Mouse (Mus musculus) hindbrain, postnatal 0 days (tissue): ENCODE results near the gene Rock2. TPM values are rescaled to one million over a fixed set of nuclear protein-coding genes. Genes with fewer than 3 reads are reported as not detected.

ENCODE experiments used
- ATAC-seq: fragments of 200-750 bp; cut with Nextera tagmentation; 2 replicates; pipeline ENCODE4 v1.8.0; 2017; ENCODE audit warnings: mild to moderate bottlenecking, moderate TSS enrichment, moderate library complexity
- DNase-seq: peaks from one replicate; pipeline ENCODE4 v3.0.0-alpha.2; 2015; ENCODE audit warnings: low spot score
- H3K27ac ChIP-seq: fragments of 300-500 bp; sonication (generic); 2 replicates; pipeline ENCODE4 v1.5.1; 2014; ENCODE audit warnings: mild to moderate bottlenecking
- H3K27me3 ChIP-seq: fragments of 300-500 bp; sonication (generic); 2 replicates; pipeline ENCODE4 v1.6.1; 2014; ENCODE audit warnings: low read length, mixed read lengths; ENCODE audit not compliant: insufficient read depth
- H3K36me3 ChIP-seq: fragments of 300-500 bp; sonication (generic); 2 replicates; pipeline ENCODE4 v1.6.1; 2014; ENCODE audit warnings: low read length, mixed read lengths; ENCODE audit not compliant: insufficient read depth
- H3K4me1 ChIP-seq: fragments of 300-500 bp; sonication (generic); 2 replicates; pipeline ENCODE4 v1.6.1; 2014; ENCODE audit warnings: antibody characterized with exemption, low read length, mixed read lengths; ENCODE audit not compliant: insufficient read depth
- H3K4me2 ChIP-seq: fragments of 300-500 bp; sonication (generic); 2 replicates; pipeline ENCODE4 v1.6.1; 2014; ENCODE audit warnings: low read depth, mild to moderate bottlenecking, low read length, moderate library complexity, mixed read lengths
- H3K4me3 ChIP-seq: fragments of 300-500 bp; sonication (generic); 2 replicates; pipeline ENCODE4 v1.5.1; 2014; ENCODE audit warnings: low read length
- H3K9ac ChIP-seq: fragments of 300-500 bp; sonication (generic); replicated peaks from 2 replicates; pipeline ENCODE4 v1.6.1; 2014; ENCODE audit warnings: mild to moderate bottlenecking, low read length, moderate library complexity, mixed read lengths
- H3K9me3 ChIP-seq: fragments of 300-500 bp; sonication (generic); 2 replicates; pipeline ENCODE4 v1.6.1; 2016; ENCODE audit warnings: low read length, mixed read lengths
- CTCF ChIP-seq: IDR thresholded peaks from 2 replicates; pipeline ENCODE4 v1.5.1; 2016; ENCODE audit warnings: antibody characterized with exemption, control low read depth, low read depth
- WGBS: fragments of 180-500 bp; shearing (Covaris S2); extraction: QIAGEN DNeasy Blood & Tissue Kit; methylation state at CpG from one replicate; pipeline ENCODE4 v1.1.7; 2014; 5-methylcytosine and 5-hydroxymethylcytosine counted together
- polyA plus RNA-seq: library from polyadenylated mRNA; unstranded; fragments of >200 nt; fragmentation: Nextera tagmentation; extraction: Ambion mirVana; gene quantifications from 2 replicates; pipeline ENCODE4 v1.2.1, GENCODE M21; 2015
- total RNA-seq: library from RNA; depleted of rRNA; stranded (reverse); fragments of >200 nt; gene quantifications from 2 replicates; pipeline ENCODE4 v1.2.3, GENCODE M21; 2014

Gene Rock2
- total and polyA plus RNA-seq, 2 experiments from 2014 or later, result 12.7 to 20.9 TPM

- Histone ChIP-seq H3K4me1 (no peaks in the 10 kb centered on the region), H3K9me3 (no peaks in the 10 kb centered on the region), H3K4me2 (no peak overlapping the region), H3K27ac (no peak overlapping the region), H3K27me3 (no peaks in the 10 kb centered on the region), H3K4me3 (no peak overlapping the region), H3K36me3 (peaks cover 36% of the 10 kb centered on the region; the same call in 1 of the 2 replicates), H3K9ac (no peak overlapping the region)
- no peak for ATAC-seq
- peak; percentile 52 for TF ChIP-seq CTCF
- WGBS, result 64% methylated on average over 1 of the region's 1 CpGs
- DNase-seq, result peak; percentile 18
Observed at GRCm38 (mm10) chr12:16958851-16959250, 64.2 kb downstream of the Rock2 start.

- H3K27me3 ChIP-seq, result no peaks in the 10 kb centered on the region
- H3K9ac ChIP-seq, result no peak overlapping the region
- no peak for DNase-seq
- no peak overlapping the region for H3K4me2 ChIP-seq
- no peak for ATAC-seq
- no peak overlapping the region for H3K4me3 ChIP-seq
- WGBS, result 60% methylated on average over 2 of the region's 2 CpGs
- no peak overlapping the region for H3K27ac ChIP-seq
- no peak for TF ChIP-seq CTCF
- peaks cover 32% of the 10 kb centered on the region for H3K36me3 ChIP-seq
- H3K4me1 ChIP-seq, result no peaks in the 10 kb centered on the region
- no peaks in the 10 kb centered on the region for H3K9me3 ChIP-seq
Observed at GRCm38 (mm10) chr12:16963354-16963753, 68.7 kb downstream of the Rock2 start.

DNA sequence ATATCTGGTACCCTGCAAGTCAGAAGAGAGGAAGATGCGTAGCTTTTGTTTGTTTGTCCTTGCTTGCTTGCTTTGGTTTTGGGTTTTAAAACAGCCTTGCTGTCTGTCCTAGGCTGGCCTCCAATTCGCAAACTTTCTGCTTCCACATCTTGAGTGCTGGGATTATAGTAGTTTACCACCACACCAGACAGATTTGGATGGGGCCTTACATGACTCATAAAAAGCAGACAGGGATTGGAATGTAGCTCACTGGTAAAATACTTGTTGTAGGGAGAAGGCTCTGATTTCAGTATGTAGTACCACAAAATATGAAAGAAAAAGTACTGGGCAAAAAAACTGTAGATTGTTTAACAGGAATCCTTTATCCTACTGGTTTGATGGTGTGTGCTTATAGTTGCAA is 72.1 kb downstream of the Rock2 start:
- Histone ChIP-seq H3K9me3 (no peaks in the 10 kb centered on the region), H3K9ac (no peak overlapping the region), H3K27me3 (no peaks in the 10 kb centered on the region), H3K4me3 (no peak overlapping the region), H3K36me3 (peaks cover 25% of the 10 kb centered on the region), H3K27ac (no peak overlapping the region), H3K4me2 (no peak overlapping the region), H3K4me1 (no peaks in the 10 kb centered on the region)
- no peak for ATAC-seq
- no peak for TF ChIP-seq CTCF
- 100% methylated on average over 2 of the region's 2 CpGs for WGBS
- no peak for DNase-seq

DNA sequence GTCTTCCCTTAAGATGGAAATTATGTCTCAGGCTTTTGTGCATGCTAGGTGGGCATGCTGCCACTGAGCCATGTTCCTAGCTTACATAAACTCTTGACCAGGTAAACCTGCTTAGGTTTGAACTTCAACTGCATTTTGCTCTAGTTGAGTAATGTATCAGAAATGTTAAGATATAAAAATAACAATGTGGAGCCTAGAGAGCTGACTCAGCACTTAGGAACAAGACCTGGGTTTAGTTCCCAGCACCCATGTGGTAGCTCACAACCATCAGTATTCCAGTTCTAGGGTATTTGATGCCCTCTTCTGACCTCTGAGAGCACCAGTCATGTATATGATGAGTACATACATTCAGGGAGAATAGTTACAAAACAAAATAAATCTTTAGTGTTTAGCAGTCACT is 82.4 kb downstream of the Rock2 start:
- no peak for TF ChIP-seq CTCF

DNA sequence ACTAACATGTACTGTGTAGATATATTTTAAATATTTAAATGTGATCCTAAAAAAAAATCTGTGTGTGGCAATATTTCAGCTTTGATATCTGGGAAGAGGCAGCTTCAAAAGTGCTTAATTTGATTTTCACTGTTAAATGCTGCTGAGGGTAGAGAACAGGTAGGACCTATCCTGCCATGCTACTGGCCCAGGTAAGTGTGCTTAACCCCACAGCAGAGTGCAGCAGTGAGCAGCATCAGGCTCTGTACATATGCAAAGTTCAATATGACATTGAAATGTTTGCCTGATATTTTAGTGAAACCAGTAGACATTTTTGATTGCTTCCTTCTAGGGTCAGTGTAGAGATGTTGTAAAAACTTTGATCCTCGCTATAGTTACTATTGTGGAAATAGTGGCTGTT is 91.1 kb downstream of the Rock2 start:
- Histone ChIP-seq H3K4me2 (no peak overlapping the region), H3K9me3 (no peaks in the 10 kb centered on the region), H3K27ac (no peak overlapping the region), H3K4me1 (no peaks in the 10 kb centered on the region), H3K9ac (no peak overlapping the region), H3K4me3 (no peak overlapping the region), H3K27me3 (no peaks in the 10 kb centered on the region), H3K36me3 (peaks cover 4% of the 10 kb centered on the region; the same call in 1 of the 2 replicates)
- DNase-seq (peak; percentile 7), ATAC-seq (no peak)
- WGBS, result 88% methylated on average over 1 of the region's 1 CpGs
- peak; percentile 34 for TF ChIP-seq CTCF

More for the DNA sequence above, 82.4 kb downstream of the Rock2 start:
- Histone ChIP-seq H3K4me3 (no peak overlapping the region), H3K27ac (no peak overlapping the region), H3K36me3 (peaks cover 47% of the 10 kb centered on the region; the same call in 1 of the 2 replicates), H3K4me2 (no peak overlapping the region), H3K9ac (no peak overlapping the region), H3K4me1 (no peaks in the 10 kb centered on the region), H3K27me3 (no peaks in the 10 kb centered on the region), H3K9me3 (no peaks in the 10 kb centered on the region)
- ATAC-seq, result no peak
- no peak for DNase-seq

- no peak for DNase-seq
Observed at GRCm38 (mm10) chr12:16991376-16991775, 96.7 kb downstream of the Rock2 start.

DNA sequence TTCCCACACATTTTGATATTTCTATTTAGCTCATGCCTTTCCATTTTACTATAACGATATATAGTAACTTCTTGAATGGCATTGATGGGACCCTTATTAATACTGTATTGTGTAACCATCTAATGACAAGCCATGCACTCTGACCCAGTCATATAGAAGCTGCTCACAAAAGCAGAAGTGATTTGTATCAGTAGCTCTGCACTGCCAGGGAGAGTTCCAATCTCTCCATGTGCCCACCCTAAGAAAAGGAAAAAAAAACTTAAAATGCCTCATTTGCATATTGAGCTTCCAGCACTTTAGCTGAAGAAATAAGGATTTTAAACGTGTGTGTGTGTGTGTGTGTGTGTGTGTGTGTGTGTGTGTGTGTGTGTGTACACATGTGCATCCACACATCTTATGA is 97.7 kb downstream of the Rock2 start:
- WGBS, result 75% methylated on average over 2 of the region's 2 CpGs
- no peaks in the 10 kb centered on the region for H3K4me1 ChIP-seq
- H3K9me3 ChIP-seq, result no peaks in the 10 kb centered on the region
- H3K9ac ChIP-seq, result no peak overlapping the region
- no peak overlapping the region for H3K4me3 ChIP-seq
- ATAC-seq, result no peak
- H3K27ac ChIP-seq, result no peak overlapping the region
- H3K36me3 ChIP-seq, result no peaks in the 10 kb centered on the region
- TF ChIP-seq CTCF, result no peak
- no peak for DNase-seq
- H3K27me3 ChIP-seq, result no peaks in the 10 kb centered on the region
- H3K4me2 ChIP-seq, result no peak overlapping the region

More at GRCm38 (mm10) chr12:16991376-16991775, 96.7 kb downstream of the Rock2 start:
- Histone ChIP-seq H3K4me2 (no peak overlapping the region), H3K36me3 (no peaks in the 10 kb centered on the region; the same call in 1 of the 2 replicates), H3K4me1 (no peaks in the 10 kb centered on the region), H3K27me3 (no peaks in the 10 kb centered on the region), H3K27ac (no peak overlapping the region), H3K9ac (no peak overlapping the region), H3K9me3 (no peaks in the 10 kb centered on the region), H3K4me3 (no peak overlapping the region)
- no peak for ATAC-seq
- no peak for TF ChIP-seq CTCF
- WGBS, result 76% methylated on average over 2 of the region's 2 CpGs
